Mouse (Mus musculus) forebrain, embryonic 13.5 days (tissue): Measurements from ENCODE around the gene Dnal1. TPM values are rescaled to one million over a fixed set of nuclear protein-coding genes. Genes with fewer than 3 reads are reported as not detected.

Experiments
- ATAC-seq: fragments of 200-750 bp; cut with Nextera tagmentation; 2 replicates; pipeline ENCODE4 v1.8.0; 2017
- H3K27ac ChIP-seq: fragments of 300-500 bp; sonication (generic); 2 replicates; pipeline ENCODE4 v1.5.1; 2015; ENCODE audit warnings: inconsistent platforms, mild to moderate bottlenecking, moderate library complexity
- H3K27me3 ChIP-seq: fragments of 300-500 bp; sonication (generic); 2 replicates; pipeline ENCODE4 v1.6.1; 2015; ENCODE audit warnings: mild to moderate bottlenecking, inconsistent platforms
- H3K36me3 ChIP-seq: fragments of 300-500 bp; sonication (generic); 2 replicates; pipeline ENCODE4 v1.6.1; 2015; ENCODE audit warnings: mild to moderate bottlenecking, inconsistent platforms; ENCODE audit not compliant: poor library complexity, severe bottlenecking
- H3K4me1 ChIP-seq: fragments of 300-500 bp; sonication (generic); 2 replicates; pipeline ENCODE4 v1.6.1; 2015; ENCODE audit warnings: inconsistent platforms
- H3K4me2 ChIP-seq: fragments of 300-500 bp; sonication (generic); 2 replicates; pipeline ENCODE4 v1.6.1; 2015; ENCODE audit warnings: inconsistent platforms, mild to moderate bottlenecking, moderate library complexity
- H3K4me3 ChIP-seq: fragments of 300-500 bp; sonication (generic); 2 replicates; pipeline ENCODE4 v1.5.1; 2015; ENCODE audit warnings: mild to moderate bottlenecking, inconsistent platforms
- H3K9ac ChIP-seq: fragments of 300-500 bp; sonication (generic); 2 replicates; pipeline ENCODE4 v1.6.1; 2015; ENCODE audit warnings: mild to moderate bottlenecking, inconsistent platforms
- H3K9me3 ChIP-seq: fragments of 300-500 bp; sonication (generic); replicated peaks from 2 replicates; pipeline ENCODE4 v1.6.1; 2016; ENCODE audit warnings: inconsistent platforms
- WGBS: fragments of 180-500 bp; shearing (Covaris S2); methylation state at CpG from one replicate; pipeline ENCODE4 v1.1.7; 2015; 5-methylcytosine and 5-hydroxymethylcytosine counted together
- polyA plus RNA-seq: library from polyadenylated mRNA; unstranded; fragments of >200 nt; fragmentation: Nextera tagmentation; extraction: Ambion mirVana; gene quantifications from 2 replicates; pipeline ENCODE4 v1.2.1, GENCODE M21; 2015

The Dnal1 gene
- polyA plus RNA-seq, 1 experiment from 2014 or later = 11.0 TPM

- no peak overlapping the region for H3K27ac ChIP-seq
- no peak overlapping the region for H3K4me3 ChIP-seq
- no peaks in the 10 kb centered on the region for H3K9me3 ChIP-seq
- H3K27me3 ChIP-seq = no peaks in the 10 kb centered on the region
- WGBS = 77% methylated on average over 11 of the region's 11 CpGs
- no peak overlapping the region for H3K4me2 ChIP-seq
- H3K4me1 ChIP-seq = peaks cover 1% of the 10 kb centered on the region; the same call in 1 of the 2 replicates
- no peak overlapping the region for H3K9ac ChIP-seq
- peaks cover 83% of the 10 kb centered on the region for H3K36me3 ChIP-seq
- ATAC-seq = no peak
These were observed 40.8 kb downstream of the Dnal1 start for GRCm38 (mm10) chr12:84154786-84155522.

GRCm38 (mm10) chr12:84155523-84155871, 41.3 kb downstream of the Dnal1 start:
- ATAC-seq = no peak
- Histone ChIP-seq H3K9ac (no peak overlapping the region), H3K27ac (no peak overlapping the region), H3K27me3 (no peaks in the 10 kb centered on the region), H3K36me3 (peaks cover 89% of the 10 kb centered on the region), H3K9me3 (no peaks in the 10 kb centered on the region), H3K4me3 (no peak overlapping the region), H3K4me1 (no peaks in the 10 kb centered on the region), H3K4me2 (no peak overlapping the region)
- 89% methylated on average over 2 of the region's 2 CpGs for WGBS

- H3K36me3 ChIP-seq = peaks cover 88% of the 10 kb centered on the region
- no peak overlapping the region for H3K4me2 ChIP-seq
- H3K27ac ChIP-seq = no peak overlapping the region
These were observed 42.0 kb downstream of the Dnal1 start for GRCm38 (mm10) chr12:84156210-84156609.

GRCm38 (mm10) chr12:84158156-84158555, 44.0 kb downstream of the Dnal1 start:
- ATAC-seq = no peak
- H3K4me3 ChIP-seq = no peak overlapping the region
- 92% methylated on average over 14 of the region's 14 CpGs for WGBS
- H3K27me3 ChIP-seq = no peaks in the 10 kb centered on the region
- no peak overlapping the region for H3K9ac ChIP-seq
- H3K4me2 ChIP-seq = no peak overlapping the region
- no peak overlapping the region for H3K27ac ChIP-seq
- H3K36me3 ChIP-seq = peaks cover 80% of the 10 kb centered on the region
- H3K9me3 ChIP-seq = no peaks in the 10 kb centered on the region
- H3K4me1 ChIP-seq = no peaks in the 10 kb centered on the region

More at GRCm38 (mm10) chr12:84156210-84156609, 42.0 kb downstream of the Dnal1 start:
- no peaks in the 10 kb centered on the region for H3K27me3 ChIP-seq
- no peaks in the 10 kb centered on the region for H3K4me1 ChIP-seq
- no peak overlapping the region for H3K4me3 ChIP-seq
- H3K9me3 ChIP-seq = no peaks in the 10 kb centered on the region
- 96% methylated on average over 18 of the region's 18 CpGs for WGBS
- no peak for ATAC-seq
- H3K9ac ChIP-seq = no peak overlapping the region

GRCm38 (mm10) chr12:84160491-84160890, 46.3 kb downstream of the Dnal1 start:
- Histone ChIP-seq H3K27me3 (no peaks in the 10 kb centered on the region), H3K4me3 (no peak overlapping the region), H3K9ac (no peak overlapping the region), H3K9me3 (no peaks in the 10 kb centered on the region), H3K4me1 (no peaks in the 10 kb centered on the region), H3K27ac (no peak overlapping the region), H3K36me3 (peaks cover 70% of the 10 kb centered on the region), H3K4me2 (no peak overlapping the region)
- no peak for ATAC-seq
- WGBS = 97% methylated on average over 8 of the region's 8 CpGs

GRCm38 (mm10) chr12:84161116-84161515, 47.0 kb downstream of the Dnal1 start:
- H3K36me3 ChIP-seq = peaks cover 65% of the 10 kb centered on the region
- no peaks in the 10 kb centered on the region for H3K4me1 ChIP-seq

GRCm38 (mm10) chr12:84161616-84162433, 47.7 kb downstream of the Dnal1 start:
- ATAC-seq = no peak

More at GRCm38 (mm10) chr12:84161116-84161515, 47.0 kb downstream of the Dnal1 start:
- no peak overlapping the region for H3K4me2 ChIP-seq
- 84% methylated on average over 8 of the region's 8 CpGs for WGBS
- H3K27ac ChIP-seq = no peak overlapping the region
- no peaks in the 10 kb centered on the region for H3K9me3 ChIP-seq
- no peak overlapping the region for H3K9ac ChIP-seq
- H3K27me3 ChIP-seq = no peaks in the 10 kb centered on the region
- ATAC-seq = no peak
- H3K4me3 ChIP-seq = no peak overlapping the region

GRCm38 (mm10) chr12:84163133-84163532, 49.0 kb downstream of the Dnal1 start:
- ATAC-seq = no peak
- Histone ChIP-seq H3K4me3 (no peak overlapping the region), H3K27ac (no peak overlapping the region), H3K4me2 (no peak overlapping the region), H3K9me3 (no peaks in the 10 kb centered on the region), H3K27me3 (no peaks in the 10 kb centered on the region), H3K36me3 (peaks cover 47% of the 10 kb centered on the region), H3K4me1 (no peaks in the 10 kb centered on the region), H3K9ac (no peak overlapping the region)
- WGBS = 78% methylated on average over 9 of the region's 9 CpGs

More at GRCm38 (mm10) chr12:84161616-84162433, 47.7 kb downstream of the Dnal1 start:
- WGBS = 75% methylated on average over 14 of the region's 14 CpGs
- Histone ChIP-seq H3K27ac (no peak overlapping the region), H3K4me3 (no peak overlapping the region), H3K4me1 (no peaks in the 10 kb centered on the region), H3K9ac (no peak overlapping the region), H3K4me2 (no peak overlapping the region), H3K27me3 (no peaks in the 10 kb centered on the region), H3K36me3 (peaks cover 58% of the 10 kb centered on the region), H3K9me3 (no peaks in the 10 kb centered on the region)

- Histone ChIP-seq H3K27me3 (no peaks in the 10 kb centered on the region), H3K9me3 (no peaks in the 10 kb centered on the region), H3K4me3 (no peak overlapping the region), H3K9ac (no peak overlapping the region), H3K36me3 (peaks cover 42% of the 10 kb centered on the region), H3K4me2 (no peak overlapping the region), H3K27ac (no peak overlapping the region), H3K4me1 (no peaks in the 10 kb centered on the region)
- WGBS = 84% methylated on average over 11 of the region's 11 CpGs
- ATAC-seq = no peak
These were observed 49.5 kb downstream of the Dnal1 start for GRCm38 (mm10) chr12:84163586-84164110.

- no peak for ATAC-seq
- 75% methylated on average over 8 of the region's 8 CpGs for WGBS
- no peak overlapping the region for H3K4me3 ChIP-seq
- H3K4me2 ChIP-seq = no peak overlapping the region
- H3K9ac ChIP-seq = no peak overlapping the region
- H3K4me1 ChIP-seq = no peaks in the 10 kb centered on the region
- H3K27me3 ChIP-seq = no peaks in the 10 kb centered on the region
- H3K36me3 ChIP-seq = peaks cover 20% of the 10 kb centered on the region
- no peak overlapping the region for H3K27ac ChIP-seq
- no peaks in the 10 kb centered on the region for H3K9me3 ChIP-seq
These were observed 51.6 kb downstream of the Dnal1 start for GRCm38 (mm10) chr12:84165631-84166373.

- no peak for ATAC-seq
- Histone ChIP-seq H3K9ac (no peak overlapping the region), H3K4me2 (no peak overlapping the region), H3K27ac (no peak overlapping the region), H3K36me3 (peaks cover 31% of the 10 kb centered on the region), H3K4me3 (no peak overlapping the region), H3K9me3 (no peaks in the 10 kb centered on the region), H3K4me1 (peaks cover 20% of the 10 kb centered on the region), H3K27me3 (no peaks in the 10 kb centered on the region)
- 91% methylated on average over 10 of the region's 10 CpGs for WGBS
These were observed 56.4 kb downstream of the Dnal1 start for GRCm38 (mm10) chr12:84170610-84171009.

GRCm38 (mm10) chr12:84172216-84172615, 58.0 kb downstream of the Dnal1 start:
- 96% methylated on average over 3 of the region's 3 CpGs for whole genome bisulfite sequencing
- H3K4me1 ChIP-seq = peaks cover 36% of the 10 kb centered on the region
- H3K27ac ChIP-seq = no peak overlapping the region
- no peak for ATAC-seq
- no peak overlapping the region for H3K4me3 ChIP-seq
- H3K27me3 ChIP-seq = no peaks in the 10 kb centered on the region
- no peak overlapping the region for H3K9ac ChIP-seq
- no peak overlapping the region for H3K4me2 ChIP-seq
- H3K9me3 ChIP-seq = no peaks in the 10 kb centered on the region
- H3K36me3 ChIP-seq = peaks cover 31% of the 10 kb centered on the region
